Mouse (Mus musculus) heart, adult 8-10 months (tissue): ENCODE measurements at regions not wholly inside any gene's neighbourhood (a gene's known extent, or its start where the extent isn't known, plus 50 kb on each side); places are given as distances from the start of the nearest gene placed in this dataset.

Experiments
- DNase-seq: peaks from one replicate; pipeline ENCODE4 v3.0.0; 2022; ENCODE audit warnings: low spot score

- DNase-seq: no peak
These were observed 398.6 kb downstream of the Brinp2 start for GRCm38 (mm10) chr1:157957506-157957905.

- no peak for DNase-seq
These were observed 391.7 kb downstream of the Brinp2 start for GRCm38 (mm10) chr1:157964461-157964860.

DNA sequence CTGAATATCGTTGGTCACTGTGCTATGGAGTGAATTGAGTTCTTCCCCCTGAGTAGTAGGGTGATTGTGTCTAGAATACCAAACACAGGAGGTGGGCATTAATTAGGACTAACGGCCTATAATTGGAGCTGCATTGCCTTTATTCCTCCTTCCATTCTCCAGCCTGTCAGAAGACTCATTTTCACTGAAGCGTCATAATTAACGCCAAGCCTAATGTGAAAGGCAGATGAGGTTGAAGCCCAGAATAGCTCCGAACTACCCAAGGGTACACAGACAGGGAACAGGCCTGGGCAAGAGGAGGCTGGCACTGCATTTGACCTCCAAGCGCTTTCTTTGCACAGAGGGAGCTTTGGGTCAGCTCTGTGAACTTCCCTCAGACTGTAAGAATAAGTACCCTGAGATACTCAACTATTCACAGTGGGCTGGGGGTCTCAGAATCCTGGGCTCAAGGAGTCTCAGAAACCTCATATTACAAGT is 386.5 kb downstream of the Brinp2 start:
- DNase-seq: no peak

- no peak for DNase-seq
These were observed 382.5 kb downstream of the Brinp2 start for GRCm38 (mm10) chr1:157973373-157974232.

DNA sequence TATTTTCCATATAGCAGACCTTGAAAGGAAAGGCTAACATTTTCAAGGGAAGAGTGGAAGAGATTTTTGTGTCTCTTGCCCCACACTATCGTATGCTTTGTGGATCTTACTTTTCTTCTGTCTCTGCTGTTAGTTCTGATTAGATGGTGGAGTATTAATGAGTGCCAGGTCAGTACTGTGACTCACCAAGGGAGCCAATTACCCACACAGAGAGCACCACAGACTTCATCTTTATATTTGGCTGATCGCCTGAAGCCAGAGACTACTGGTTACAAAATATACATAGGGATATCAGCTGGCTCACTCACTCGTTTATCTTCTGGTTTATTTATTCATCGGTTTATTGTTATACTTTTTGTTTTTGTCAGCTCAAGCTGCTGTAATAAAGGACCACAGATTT is 381.5 kb downstream of the Brinp2 start:
- DNase-seq: no peak

- no peak for DNase-seq
These were observed 337.0 kb downstream of the Brinp2 start for GRCm38 (mm10) chr1:158019161-158019560.

DNA sequence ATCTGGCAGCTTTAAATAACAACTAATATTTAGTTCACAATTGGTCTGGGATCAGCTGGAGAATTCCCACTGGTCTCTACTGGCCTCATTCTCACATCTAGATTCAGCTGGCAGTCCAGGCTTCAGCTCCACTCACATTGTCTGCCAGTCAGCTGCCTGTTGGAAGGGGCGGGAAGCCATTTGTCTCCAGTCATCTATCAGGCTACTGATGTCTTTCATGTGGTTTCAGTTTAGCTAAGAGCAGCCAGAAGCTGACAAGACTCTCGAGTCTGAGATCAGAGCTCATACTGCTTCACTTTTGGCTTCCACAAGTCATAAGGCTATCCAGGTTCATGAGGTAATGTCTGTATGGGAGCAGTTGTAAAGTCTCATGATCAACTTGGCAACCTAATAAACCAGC is 316.4 kb downstream of the Brinp2 start:
- peak; percentile 33 for DNase-seq

DNA sequence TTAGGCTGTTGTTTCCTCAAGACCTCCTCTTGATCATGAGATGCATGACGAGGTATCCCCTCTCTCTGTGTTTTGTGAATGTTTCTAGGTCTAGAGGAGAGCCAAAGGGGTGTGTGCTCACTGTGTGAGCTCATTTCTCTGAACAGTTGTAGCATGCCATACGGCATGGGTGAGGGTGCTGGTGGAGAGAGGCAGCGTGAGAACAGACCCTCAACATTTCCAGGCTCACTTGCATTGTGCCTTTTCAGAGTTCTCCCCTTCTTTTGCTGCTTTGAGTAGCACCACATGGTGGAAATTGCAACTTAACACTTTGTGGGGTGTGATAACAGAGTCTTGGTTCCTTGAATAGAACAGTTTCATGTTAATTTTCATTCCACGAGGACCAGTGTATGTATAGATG is 315.8 kb downstream of the Brinp2 start:
- DNase-seq: no peak

GRCm38 (mm10) chr1:158052644-158053043 is 303.5 kb downstream of the Brinp2 start:
- no peak for DNase-seq

DNA sequence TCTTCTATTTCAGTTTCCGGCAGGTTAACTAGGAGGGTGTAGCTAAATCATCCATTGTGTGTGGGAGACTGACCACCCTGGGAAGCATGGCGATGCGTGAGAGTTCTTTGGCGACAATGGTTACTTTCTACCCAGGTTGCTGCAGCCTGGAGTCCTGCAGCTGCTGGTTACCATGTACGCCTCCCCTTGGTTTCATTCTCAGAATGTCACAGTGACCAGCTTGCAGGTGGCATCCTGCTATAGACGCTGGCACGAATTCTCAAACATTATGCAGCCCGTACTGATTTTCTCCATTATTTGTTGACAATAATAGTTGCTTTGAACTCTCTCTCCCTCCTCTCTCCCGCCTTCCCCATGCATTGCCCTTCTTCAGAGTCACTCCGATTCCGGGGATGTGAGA is 301.2 kb downstream of the Brinp2 start:
- DNase-seq: no peak

GRCm38 (mm10) chr1:158056994-158057630 is 299.0 kb downstream of the Brinp2 start:
- DNase-seq: no peak

- DNase-seq: no peak
These were observed 298.3 kb downstream of the Brinp2 start for GRCm38 (mm10) chr1:158057789-158058188.

DNA sequence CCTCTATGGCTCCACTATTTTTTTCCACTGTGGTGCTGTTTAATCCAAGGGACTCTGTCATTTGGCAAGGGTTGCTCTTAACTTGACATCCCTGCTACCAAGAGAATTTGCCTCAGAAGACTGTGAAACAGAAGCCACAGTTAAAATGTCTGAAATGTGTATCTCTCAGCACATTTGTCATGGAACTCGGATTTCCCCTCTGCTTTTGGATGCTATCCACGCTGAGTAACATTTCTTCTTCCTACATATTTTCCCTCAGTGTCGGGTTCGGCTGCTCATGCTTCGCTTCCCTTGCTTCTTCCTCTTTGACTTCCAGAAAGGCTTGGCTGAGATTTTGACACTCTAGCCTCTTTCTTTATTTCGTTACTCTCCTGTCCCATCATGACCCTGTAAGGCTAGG is 294.1 kb downstream of the Brinp2 start:
- DNase-seq: no peak

DNA sequence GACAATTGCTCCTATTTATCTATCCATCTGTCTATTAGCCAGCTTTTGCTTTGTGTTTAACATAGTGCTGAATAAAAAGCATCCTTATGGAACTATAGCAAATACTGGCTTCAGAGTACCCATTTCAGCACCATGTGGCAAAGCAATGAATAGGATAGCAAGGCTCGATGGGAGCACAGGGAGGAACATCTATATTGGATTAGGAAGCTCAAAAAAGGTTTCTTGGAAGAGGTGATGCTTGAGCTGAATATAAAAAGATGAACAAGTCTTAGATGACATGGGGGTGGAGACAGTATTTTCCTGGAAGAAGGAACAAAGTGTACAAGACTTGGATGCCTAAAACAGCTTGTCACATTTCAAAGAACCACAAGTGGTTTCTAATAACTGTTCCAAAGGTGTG is 273.9 kb downstream of the Brinp2 start:
- DNase-seq: no peak

DNA sequence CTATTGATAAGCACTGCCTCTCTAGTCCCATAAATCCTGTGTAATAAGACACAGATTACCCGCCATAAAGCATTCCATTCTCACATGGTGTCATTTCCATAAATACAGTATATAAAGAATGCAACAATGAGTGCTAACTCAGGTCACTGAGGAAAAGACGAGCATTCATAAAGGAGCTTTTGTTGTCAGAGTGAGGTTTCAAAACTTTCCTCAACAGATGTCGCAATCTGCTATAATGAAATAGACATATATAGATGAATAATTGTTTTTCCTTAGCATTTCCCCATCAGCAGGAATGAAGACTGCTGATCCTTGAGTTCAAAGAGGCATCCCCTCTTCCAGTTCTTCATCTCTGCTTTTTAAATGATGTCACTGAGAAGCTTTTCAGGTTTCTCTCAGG is 270.3 kb downstream of the Brinp2 start:
- DNase-seq: no peak

GRCm38 (mm10) chr1:158097500-158097899 is 258.6 kb downstream of the Brinp2 start:
- DNase-seq: no peak

GRCm38 (mm10) chr1:158119708-158120107 is 236.4 kb downstream of the Brinp2 start:
- DNase-seq: no peak

DNA sequence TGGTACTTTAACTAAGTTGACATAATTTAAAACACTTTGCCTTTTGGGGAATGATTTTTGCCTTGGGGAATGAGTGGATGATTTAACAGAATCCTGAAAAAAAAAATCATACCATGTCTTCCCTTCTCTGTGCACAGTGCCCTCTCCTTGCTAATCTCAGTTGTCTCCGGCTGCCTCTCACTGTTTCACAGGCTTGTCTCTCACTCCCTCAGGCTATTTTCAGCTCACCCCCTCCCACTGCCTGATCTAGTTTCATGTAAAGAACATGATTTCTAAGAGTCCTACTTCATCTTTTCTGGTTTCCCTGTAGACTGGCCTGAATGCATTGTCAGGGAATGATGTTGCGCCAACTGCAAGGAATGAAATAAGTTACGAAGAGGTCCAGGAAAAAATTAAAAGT is 231.2 kb downstream of the Brinp2 start:
- no peak for DNase-seq

DNA sequence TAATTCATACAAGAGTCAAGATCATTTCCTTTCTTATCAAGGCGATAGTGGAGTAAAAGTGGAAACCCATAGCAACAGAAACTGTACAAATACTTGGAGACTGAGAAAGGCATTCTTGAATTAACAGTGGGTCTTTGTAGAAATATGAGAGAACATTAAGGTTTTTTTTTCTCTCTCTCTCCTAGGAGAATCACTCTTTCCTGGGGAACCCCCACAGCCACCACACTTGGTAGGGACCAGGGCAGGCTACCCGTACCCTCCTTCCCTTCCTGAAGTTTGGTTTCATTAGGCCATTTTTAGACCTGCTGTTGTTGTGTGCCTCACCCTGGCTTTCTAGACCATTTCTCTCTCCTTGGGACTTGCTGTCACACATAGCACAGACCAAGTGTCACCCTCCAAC is 229.9 kb downstream of the Brinp2 start:
- DNase-seq: no peak

GRCm38 (mm10) chr1:158129243-158129770 is 226.8 kb downstream of the Brinp2 start:
- no peak for DNase-seq

DNA sequence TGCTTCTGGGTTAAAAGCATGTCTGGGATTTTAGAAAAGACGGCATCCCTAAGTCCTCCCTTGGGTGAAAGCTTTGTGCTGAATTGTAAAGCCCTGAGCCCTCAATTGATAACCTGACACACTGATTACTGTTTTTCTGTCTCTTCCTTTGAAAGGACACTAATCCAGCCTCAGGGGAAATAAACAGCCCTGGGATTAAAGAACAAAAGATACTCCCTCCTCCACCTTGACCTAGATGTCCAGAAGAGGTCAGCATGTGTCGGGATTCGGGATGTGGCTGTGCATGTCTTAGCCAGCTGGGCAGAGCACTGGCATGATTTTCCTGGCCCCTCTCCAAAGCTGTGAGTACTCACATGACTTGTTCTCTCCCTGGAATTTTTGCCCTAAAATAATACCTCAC is 208.6 kb downstream of the Brinp2 start:
- no peak for DNase-seq

DNA sequence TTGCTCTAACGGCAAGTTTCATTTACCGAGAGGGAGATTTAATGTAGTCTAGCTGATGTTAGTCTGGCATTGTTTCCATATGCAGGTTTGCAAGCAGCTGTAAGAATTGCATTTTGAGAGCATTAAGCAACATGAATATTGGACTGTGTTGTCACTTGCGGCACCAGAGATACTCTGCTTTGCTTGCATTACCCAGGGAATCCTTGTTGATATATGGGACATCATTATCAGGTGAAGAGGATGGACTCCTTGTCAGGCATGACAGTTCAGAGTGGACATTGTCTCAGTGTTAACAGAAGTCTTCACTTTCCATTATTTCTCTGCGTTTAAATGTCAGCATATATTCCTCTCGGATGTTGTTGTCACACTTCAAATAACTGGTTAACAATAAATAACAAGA is 208.1 kb downstream of the Brinp2 start:
- DNase-seq: no peak

GRCm38 (mm10) chr1:158161111-158161510 is 195.0 kb downstream of the Brinp2 start:
- DNase-seq: no peak
